Mouse (Mus musculus): ENCODE results near the gene Smlr1.

DNA sequence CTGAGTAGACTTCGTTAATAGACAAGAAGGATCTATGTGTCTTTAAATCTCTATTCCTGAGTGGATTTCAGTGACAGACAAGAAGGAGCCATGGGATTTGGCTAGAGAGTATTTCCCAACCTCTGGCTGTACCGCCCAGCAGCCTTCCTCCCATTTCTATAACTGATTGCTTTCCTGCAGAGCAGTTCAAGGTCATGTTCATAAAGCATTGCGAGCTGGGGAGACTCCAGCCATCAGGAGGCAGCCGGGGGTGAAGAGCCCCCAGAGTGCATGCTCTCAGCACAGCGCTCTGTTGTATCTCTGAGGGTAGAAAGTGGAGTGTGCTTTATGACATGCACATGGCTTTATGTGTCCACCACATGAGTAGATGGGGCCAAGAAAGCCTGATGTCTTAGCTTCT, 53.3 kb downstream of the Smlr1 start:
- TF ChIP-seq EP300 (IDR thresholded peaks at IDR 0.05) = no peak
- no peak for TF ChIP-seq CTCF (IDR thresholded peaks at IDR 0.05)
